Mouse (Mus musculus) fibroblast of lung, adult 2 months (primary cell): ENCODE results near the gene Rftn1.

Source experiments
- DNase-seq: peaks from one replicate; pipeline ENCODE4 v3.0.0-alpha.2; 2011; ENCODE audit warnings: low read depth

Rftn1 gene

GRCm38 (mm10) chr17:50170935-50171545 is 19.4 kb downstream of the Rftn1 start:
- DNase-seq = no peak

DNA sequence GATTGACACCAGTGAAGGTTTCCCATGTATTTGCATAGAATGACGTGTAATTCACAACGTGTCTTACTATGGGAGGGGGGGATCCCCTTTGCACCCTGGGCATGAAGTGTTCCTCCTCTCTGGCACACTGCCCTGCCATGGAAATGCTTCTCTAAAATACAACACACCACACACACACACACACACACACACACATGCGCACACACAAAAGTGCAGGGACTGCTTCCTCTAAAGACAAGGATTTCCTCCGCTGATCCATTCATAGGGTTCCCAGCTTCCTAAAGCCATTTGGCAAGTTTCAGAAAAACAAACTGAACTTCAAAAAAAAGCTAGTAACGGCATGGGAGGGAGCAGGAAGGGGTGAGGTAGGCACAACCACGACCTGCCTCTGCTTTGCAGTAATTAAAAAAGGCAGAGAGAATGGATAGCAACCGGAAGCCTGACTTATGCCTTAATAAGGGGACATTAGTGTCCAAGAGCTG is 20.5 kb downstream of the Rftn1 start:
- no peak for DNase-seq

- peak; percentile 68 for DNase-seq
Measured at GRCm38 (mm10) chr17:50160904-50161805, 29.3 kb downstream of the Rftn1 start.

DNA sequence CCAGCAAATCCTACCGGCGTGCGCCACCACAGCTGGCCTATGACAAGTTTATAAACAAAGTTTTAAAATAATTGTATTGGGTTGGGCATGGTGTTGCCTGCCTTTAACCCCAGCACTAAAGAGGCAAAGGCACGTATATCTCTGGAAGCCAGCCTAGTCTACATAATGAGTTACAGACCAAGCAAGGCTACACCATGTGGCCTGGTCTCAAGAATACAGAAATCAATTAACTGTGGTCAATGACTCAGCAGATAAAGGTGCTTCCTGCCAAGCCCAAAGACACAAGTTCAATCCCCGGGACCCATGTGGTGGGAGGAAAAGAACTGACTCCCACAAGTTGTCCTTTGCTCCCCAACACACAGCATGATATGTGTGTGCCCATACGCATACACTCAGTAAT is 30.1 kb downstream of the Rftn1 start:
- peak; percentile 40 for DNase-seq

- no peak for DNase-seq
Measured at GRCm38 (mm10) chr17:50159816-50160215, 30.7 kb downstream of the Rftn1 start.

DNA sequence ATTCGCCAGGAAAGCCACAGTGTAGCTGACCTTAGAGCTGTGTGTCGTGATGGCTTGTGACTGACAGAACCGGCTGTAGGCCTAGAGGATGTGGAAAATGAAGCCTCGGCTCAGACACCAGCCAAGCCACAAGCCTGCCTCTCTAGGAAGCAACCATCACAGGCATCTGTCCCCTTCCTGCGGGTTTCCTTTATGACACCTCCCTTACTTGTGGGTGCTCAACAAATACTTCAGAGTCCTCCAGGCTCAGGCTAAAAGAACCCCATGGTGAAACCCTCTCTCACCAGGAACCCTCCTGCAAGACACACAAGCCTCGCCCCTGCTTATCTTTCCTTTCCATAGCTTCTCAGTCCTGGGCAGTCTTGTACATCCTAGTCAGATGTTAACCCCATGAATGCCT is 31.9 kb downstream of the Rftn1 start:
- DNase-seq = no peak

GRCm38 (mm10) chr17:50157190-50158150 is 33.0 kb downstream of the Rftn1 start:
- no peak for DNase-seq

DNA sequence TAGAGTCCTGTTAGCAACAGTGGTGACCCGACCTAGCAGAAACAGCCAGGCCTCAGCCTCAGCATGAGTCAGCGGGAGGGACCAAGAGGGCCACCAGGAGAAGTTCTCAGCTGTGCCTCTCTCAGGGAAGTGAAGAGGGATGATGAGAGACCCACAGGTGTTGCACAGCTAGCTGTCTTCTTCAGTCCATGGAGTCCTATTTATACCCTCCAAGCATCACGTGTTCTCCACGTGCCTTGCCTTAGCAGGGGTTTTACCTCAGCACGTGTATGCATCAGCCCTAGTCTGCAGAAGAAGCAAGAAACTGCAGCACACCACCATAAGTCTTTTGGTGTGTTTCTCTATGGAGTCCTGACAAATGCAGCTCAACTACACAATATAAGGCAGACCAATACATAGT is 38.4 kb downstream of the Rftn1 start:
- no peak for DNase-seq

DNA sequence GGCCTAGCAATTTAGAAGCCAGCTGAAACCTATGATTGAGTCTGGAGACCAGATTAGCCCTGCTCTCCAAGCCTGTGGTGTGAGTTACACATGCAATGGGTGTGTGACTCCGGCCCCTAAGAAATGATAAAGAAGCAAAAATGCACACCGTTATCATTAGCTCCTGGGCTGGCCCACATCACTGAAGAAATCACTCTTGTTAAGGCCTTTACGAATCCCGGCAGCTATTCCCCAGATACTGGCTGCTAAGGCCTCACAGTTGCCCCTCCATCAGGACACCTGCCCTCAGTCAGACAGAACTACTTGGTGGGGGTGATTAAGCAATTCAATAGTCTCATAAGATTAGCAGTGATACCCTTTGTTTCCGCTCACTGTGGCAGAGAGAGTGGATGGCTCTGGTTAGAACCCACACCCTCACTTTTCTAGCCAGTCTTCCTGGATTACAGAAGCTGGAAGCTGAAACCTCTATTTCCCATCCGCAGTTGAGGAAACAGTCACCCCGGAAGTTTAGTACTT is 39.2 kb downstream of the Rftn1 start:
- DNase-seq = no peak

DNA sequence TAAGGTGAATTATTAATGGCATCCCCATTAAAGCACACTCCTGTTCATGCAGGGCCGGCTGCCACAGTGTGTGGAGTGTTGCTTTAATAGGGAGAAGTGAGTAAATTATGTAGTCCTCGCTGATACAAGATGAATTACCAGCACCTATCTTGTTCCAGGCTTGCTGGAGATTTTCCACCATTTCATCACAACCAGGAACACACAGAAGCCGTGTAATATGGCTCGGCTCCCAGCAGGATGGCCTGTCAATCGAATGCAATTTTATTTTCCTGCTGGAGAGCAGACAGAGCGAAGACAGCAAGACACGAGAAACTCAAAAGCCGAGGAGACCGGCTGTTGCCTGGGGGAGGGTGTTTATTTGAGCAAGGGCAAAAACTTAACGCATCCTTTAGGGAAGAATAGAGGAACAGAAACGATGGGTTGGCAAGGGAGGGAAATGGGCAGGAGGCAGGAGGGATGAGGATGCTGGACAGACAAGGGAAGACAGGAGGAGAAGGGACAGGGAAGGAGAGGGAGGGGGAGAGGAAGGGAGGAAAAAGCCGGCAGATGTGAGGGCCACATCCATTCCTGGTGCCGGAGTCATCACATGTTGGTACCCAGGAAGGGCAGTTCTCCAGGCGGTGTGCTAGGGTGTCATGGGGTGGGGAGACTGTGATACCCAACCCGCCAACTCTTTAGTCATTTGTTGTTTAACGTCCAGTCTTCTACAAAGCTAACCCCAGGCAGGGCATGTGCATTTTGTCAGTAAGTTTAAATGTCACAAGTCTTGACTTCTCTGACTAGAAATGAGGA is 39.9 kb downstream of the Rftn1 start:
- no peak for DNase-seq

DNA sequence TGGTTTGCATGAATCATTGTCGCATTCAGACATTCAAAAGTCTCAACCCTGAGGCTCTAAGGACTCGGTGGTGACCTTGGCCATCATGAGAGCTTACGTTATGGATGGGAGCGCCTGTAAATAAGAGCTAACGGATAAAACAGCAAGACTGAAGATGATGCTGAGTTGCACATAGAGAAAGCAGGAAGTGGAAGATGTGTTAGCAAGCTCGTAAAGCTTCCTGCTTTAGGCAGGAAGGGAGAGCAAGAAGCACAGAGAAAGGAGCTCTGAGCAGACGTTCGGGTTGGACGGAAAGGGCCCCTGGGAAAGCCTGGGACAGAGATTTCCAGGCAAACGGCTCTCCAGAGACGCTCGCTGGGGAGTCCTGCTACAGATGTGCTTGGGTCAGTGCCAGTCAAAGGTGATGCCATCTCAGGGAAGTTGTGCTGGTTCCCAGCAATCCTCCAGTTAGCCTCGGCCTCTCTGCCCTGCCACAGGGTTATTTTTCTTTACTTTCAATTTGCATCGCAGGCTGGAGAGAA is 40.7 kb downstream of the Rftn1 start:
- no peak for DNase-seq

GRCm38 (mm10) chr17:50147831-50148587 is 42.5 kb downstream of the Rftn1 start:
- DNase-seq = no peak

GRCm38 (mm10) chr17:50143354-50143753 is 47.1 kb downstream of the Rftn1 start:
- DNase-seq = no peak

DNA sequence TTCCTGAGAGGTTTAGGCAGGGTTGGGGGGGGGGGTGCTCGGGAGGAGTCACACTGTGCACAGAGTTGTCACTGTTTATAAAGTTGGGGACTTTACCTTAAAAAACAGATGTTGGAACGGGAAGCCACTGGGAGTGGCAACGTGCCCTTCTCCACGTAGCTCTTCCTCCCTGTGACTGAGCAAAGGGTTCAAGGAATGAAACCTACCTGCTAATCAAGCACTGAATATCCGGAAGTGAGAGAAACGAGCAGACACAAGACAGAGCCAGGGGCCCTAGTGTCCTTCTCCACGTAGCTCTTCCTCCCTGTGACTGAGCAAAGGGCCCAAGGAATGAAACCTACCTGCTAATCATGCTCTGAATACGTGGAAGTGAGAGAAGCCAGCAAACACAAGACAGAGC is 47.9 kb downstream of the Rftn1 start:
- DNase-seq = no peak

DNA sequence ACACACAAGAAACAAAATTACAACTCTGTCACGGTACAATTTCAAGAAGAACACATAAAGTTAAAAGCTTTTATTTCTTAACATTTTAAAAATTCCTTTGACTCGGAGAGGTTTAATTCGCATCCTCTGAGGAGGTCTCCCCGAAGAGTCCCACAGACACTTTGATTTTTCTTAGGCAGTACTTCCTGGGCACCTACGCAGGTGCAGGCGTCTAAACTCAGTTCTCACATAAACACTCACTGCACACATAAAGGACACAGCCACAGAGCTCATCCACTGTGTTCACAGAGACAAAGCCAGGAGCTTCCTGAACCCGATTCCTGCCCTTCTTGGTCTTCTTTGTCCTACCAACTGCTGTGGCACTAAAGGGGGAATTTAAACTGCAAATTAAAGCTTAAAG is 48.3 kb downstream of the Rftn1 start:
- no peak for DNase-seq

GRCm38 (mm10) chr17:50136060-50136459 is 54.4 kb downstream of the Rftn1 start:
- no peak for DNase-seq

DNA sequence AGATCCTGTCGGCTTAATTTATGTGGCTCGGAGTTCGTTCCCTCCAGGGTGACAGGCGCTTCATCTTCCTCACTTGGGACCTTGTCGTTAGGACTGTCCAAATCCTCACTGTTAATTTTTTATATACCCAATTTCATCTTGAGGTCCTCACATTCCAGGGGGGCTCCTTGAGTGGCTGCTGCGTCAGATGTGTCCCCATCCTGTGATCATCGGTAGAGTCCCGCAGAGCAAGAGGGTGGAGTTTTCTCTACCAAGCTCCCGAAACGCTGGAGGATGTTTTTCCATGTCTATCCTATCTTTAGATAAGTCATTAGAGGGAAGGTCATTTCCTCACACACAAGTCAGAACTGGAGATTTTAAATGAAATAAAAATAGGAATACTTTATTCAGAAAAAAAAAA is 55.0 kb downstream of the Rftn1 start:
- no peak for DNase-seq

DNA sequence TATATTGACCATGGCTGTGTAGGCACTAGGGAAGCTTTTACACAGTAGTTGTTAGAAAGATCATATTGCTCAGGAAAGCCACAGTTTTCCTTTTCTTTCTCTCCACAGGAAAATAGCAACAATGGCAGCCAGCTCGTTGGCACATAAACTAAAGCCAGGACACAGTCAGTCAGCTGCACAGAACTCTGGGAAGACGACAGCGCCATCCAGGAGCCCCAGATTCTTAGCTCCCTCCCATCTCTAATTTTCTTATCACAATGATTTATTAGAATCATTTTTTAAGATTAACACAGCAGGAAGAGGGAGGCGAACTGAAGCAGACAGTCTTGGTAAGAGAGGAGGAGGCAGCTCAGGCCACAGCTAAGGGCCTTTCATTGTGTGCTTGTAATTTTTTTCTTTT is 58.8 kb downstream of the Rftn1 start:
- DNase-seq = no peak

DNA sequence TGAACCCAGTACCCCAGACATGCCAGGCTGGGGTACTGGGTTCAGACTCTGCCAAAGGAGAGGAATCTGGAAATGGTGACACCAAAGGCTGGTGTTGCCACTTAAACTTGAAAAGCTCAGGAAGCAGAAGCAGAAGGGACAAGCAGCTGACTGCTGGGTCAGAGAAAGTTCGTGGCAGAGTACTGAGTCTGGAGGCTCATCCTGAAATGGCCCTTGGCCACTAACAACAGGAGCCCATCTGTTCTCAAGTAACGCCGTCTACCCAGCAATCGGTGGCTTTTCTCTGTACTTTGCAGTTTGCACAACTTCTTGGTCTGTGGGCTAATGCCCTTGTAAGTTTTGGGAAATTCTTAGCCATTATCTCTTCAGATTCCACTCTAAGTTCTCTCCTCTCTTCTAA is 60.1 kb downstream of the Rftn1 start:
- DNase-seq = no peak

DNA sequence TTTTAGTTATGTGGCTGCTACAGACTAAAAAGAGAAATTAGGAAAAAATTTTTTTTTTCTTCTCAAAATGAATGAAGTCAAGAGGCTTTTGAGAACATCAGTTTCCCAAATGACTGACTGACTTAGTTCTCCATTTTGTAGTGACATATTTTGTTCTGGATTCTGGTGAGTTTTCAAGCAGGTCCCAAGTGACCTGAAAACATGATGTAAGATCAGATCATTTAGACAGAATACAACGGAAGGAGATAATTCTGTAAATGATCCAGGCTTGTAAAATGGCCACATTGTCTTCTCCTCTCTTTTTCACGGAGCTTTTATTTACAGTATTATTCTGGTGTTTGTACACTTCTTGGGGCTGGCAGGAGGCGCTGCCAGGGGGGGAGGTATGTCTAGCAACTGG is 62.1 kb downstream of the Rftn1 start:
- DNase-seq = no peak
